Mouse (Mus musculus) macrophage (primary cell): ENCODE data around the gene Grip1. TPM values are rescaled to one million over a fixed set of nuclear protein-coding genes. Genes with fewer than 3 reads are reported as not detected.

Experiments
- H3K27ac ChIP-seq: fragments of 350-480 bp; formaldehyde crosslinking; 2 replicates; pipeline ENCODE4 v1.9.0; 2021
- H3K36me3 ChIP-seq: fragments of 350-480 bp; formaldehyde crosslinking; 2 replicates; pipeline ENCODE4 v1.9.0; 2021; ENCODE audit errors: inconsistent target
- H3K4me3 ChIP-seq: fragments of 350-480 bp; formaldehyde crosslinking; 2 replicates; pipeline ENCODE4 v1.9.0; 2021; ENCODE audit errors: inconsistent target
- H3K79me2 ChIP-seq: fragments of 350-480 bp; formaldehyde crosslinking; 2 replicates; pipeline ENCODE4 v1.9.0; 2021; ENCODE audit errors: inconsistent target
- WGBS: methylation state at CpG from one replicate; pipeline ENCODE4 v1.1.7; 2026; ENCODE audit warnings: inconsistent platforms; ENCODE audit not compliant: missing documents; 5-methylcytosine and 5-hydroxymethylcytosine counted together
- polyA plus RNA-seq: library from polyadenylated mRNA; stranded (reverse); fragments of 250-400 nt; gene quantifications from 3 replicates; pipeline ENCODE4 v1.2.4, GENCODE M21; 2018; ENCODE audit warnings: inconsistent platforms

Grip1 gene
- polyA plus RNA-seq, 1 experiment from 2014 or later: not detected

DNA sequence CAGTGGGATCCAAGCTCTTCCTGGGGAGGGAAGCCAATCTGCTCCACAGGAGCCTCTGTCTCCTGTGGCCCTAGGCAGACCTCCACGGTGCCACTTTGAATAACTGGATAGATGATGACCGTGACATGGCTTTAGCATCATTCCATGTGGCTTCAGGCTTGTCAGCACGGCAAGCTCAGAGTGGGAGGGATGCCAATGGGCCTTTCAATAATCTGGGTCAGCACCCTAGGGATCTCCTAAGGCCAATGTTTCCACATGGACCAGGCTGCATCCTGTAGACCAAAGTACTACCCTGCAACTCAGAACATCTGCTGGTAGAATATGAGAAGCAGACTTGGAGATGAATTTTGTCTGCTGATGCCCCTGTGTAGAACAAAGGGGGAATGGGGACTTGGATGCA, 414.1 kb downstream of the Grip1 start:
- no peaks in the 10 kb centered on the region for H3K79me2 ChIP-seq
- H3K4me3 ChIP-seq: no peak overlapping the region
- WGBS: 88% methylated on average over 3 of the region's 3 CpGs
- no peak overlapping the region for H3K27ac ChIP-seq
- no peaks in the 10 kb centered on the region for H3K36me3 ChIP-seq

DNA sequence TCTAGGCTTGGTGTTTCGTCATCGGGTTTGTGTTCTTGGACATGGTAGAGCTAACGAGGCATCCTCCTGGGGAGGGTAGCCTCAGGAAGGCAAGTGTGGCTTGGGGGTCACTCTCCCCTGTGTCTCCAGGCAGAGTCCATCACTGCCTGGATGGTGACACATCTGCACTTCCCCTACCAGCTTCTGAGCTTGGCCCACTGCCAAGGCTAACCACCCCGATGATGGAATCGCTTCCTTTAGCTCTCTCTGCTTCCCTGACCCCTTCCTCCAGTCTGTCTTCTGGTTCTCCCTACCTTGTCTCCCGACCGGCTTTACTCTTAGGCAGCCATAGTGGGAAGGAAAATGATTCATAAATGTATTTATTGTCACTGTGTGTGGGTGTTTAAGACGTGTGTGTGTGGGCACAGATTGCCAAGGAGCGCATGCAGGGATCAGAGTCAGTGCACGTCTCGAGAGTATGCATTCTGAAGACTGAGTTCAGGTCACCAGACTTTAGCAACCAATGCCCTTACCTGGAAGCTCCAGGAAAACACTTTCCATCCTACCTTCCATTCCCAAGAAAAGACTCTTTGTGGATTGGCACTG, 415.5 kb downstream of the Grip1 start:
- Histone ChIP-seq H3K4me3 (no peak overlapping the region), H3K36me3 (no peaks in the 10 kb centered on the region), H3K27ac (no peak overlapping the region), H3K79me2 (no peaks in the 10 kb centered on the region)
- WGBS: 64% methylated on average over 11 of the region's 11 CpGs

- Histone ChIP-seq H3K27ac (no peak overlapping the region), H3K36me3 (no peaks in the 10 kb centered on the region), H3K79me2 (no peaks in the 10 kb centered on the region), H3K4me3 (no peak overlapping the region)
- WGBS: 55% methylated on average over 6 of the region's 6 CpGs
Measured at GRCm38 (mm10) chr10:119876721-119877120, 423.1 kb downstream of the Grip1 start.

DNA sequence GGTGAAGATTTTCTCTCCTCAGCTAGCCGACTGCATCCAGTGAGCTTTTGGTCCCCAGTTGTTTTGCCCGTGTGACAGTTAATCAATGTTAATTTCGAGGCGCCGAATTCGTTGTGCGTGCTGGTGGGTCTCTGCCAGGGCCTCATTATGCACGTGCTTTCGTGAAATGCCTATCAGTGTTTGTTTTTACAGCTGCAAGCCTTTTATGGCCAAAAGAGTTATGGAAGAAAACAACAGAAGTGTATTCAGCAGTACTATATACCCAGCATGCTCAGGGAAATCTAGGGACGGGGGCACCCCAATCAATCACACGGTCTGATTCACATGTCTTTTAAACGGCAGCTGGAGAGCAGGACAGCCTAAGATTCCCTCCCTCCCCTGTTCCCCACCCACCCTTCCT, 424.7 kb downstream of the Grip1 start:
- no peak overlapping the region for H3K4me3 ChIP-seq
- no peaks in the 10 kb centered on the region for H3K36me3 ChIP-seq
- H3K27ac ChIP-seq: no peak overlapping the region
- WGBS: 84% methylated on average over 12 of the region's 12 CpGs
- H3K79me2 ChIP-seq: no peaks in the 10 kb centered on the region

- H3K36me3 ChIP-seq: no peaks in the 10 kb centered on the region
- 90% methylated on average over 9 of the region's 9 CpGs for WGBS
- H3K27ac ChIP-seq: no peak overlapping the region
- no peak overlapping the region for H3K4me3 ChIP-seq
- H3K79me2 ChIP-seq: no peaks in the 10 kb centered on the region
Measured at GRCm38 (mm10) chr10:119884591-119884990, 431.0 kb downstream of the Grip1 start.

GRCm38 (mm10) chr10:119885563-119885962, 431.9 kb downstream of the Grip1 start:
- no peak overlapping the region for H3K4me3 ChIP-seq
- H3K27ac ChIP-seq: no peak overlapping the region
- WGBS: 81% methylated on average over 6 of the region's 6 CpGs
- no peaks in the 10 kb centered on the region for H3K36me3 ChIP-seq
- H3K79me2 ChIP-seq: no peaks in the 10 kb centered on the region

DNA sequence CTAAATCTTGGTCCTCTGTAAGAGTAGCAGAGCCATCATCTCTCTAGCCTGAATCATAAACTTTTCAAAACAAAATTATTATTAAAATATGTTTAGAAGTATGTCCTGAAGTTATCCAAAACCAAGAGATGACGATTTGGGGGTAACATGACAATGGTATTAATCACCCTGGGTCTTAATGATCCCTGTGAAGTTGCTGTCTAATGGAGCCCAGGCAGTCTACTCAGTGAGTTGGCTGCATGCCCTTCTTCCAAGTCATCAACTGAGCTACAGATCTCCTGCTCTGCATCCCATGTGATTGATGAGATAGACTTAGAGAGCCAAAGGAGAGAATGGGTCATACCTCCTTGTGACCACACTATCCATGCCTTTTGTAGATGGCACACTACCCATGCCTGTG, 433.1 kb downstream of the Grip1 start:
- Histone ChIP-seq H3K4me3 (no peak overlapping the region), H3K27ac (no peak overlapping the region), H3K36me3 (no peaks in the 10 kb centered on the region), H3K79me2 (no peaks in the 10 kb centered on the region)
- WGBS: 78% methylated on average over 1 of the region's 1 CpGs

DNA sequence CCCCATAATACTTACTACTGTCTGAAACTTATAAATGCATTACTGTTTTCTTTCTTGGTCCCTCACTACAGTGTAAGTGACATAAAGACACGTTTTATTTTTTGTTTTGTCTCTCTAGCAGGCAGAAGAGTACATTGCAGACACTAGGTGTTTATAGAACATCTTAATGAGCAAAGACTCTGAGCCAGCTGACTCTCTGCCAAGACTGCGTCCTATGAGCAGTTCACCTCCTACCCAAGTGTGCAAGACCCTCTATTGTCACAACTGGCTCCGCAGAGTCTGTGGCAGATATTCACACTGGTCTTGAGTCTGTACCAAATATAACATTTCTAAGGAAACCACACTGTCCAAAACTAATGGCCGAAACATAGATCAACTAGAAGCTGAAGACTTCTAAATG, 449.1 kb downstream of the Grip1 start:
- WGBS: 81% methylated on average over 4 of the region's 4 CpGs
- no peaks in the 10 kb centered on the region for H3K79me2 ChIP-seq
- no peak overlapping the region for H3K4me3 ChIP-seq
- no peak overlapping the region for H3K27ac ChIP-seq
- H3K36me3 ChIP-seq: no peaks in the 10 kb centered on the region

- 86% methylated on average over 7 of the region's 7 CpGs for WGBS
- Histone ChIP-seq H3K36me3 (no peaks in the 10 kb centered on the region), H3K4me3 (no peak overlapping the region), H3K79me2 (no peaks in the 10 kb centered on the region), H3K27ac (no peak overlapping the region)
Measured at GRCm38 (mm10) chr10:119906869-119907268, 453.2 kb downstream of the Grip1 start.

DNA sequence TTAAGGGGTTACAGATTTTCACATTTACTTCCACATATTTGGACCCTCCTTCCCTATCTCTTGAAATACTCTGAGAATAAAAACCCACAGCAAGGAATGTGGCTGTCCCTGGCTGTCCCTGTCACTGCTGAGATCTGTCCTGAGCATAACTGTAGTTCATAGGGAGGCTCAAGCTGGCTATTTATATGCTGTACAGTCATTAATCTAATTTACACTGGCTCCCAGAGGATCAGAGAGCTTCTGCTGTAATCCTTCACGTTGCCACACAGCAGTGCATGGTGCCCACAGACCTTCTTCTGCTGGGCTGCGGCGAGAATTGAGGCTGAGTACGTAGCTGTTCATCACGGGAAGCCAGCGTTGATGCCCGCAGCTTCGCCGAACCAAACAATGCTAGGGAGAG, 464.4 kb downstream of the Grip1 start:
- Histone ChIP-seq H3K36me3 (no peaks in the 10 kb centered on the region), H3K79me2 (no peaks in the 10 kb centered on the region), H3K27ac (no peak overlapping the region), H3K4me3 (no peak overlapping the region)
- WGBS: 87% methylated on average over 9 of the region's 9 CpGs

DNA sequence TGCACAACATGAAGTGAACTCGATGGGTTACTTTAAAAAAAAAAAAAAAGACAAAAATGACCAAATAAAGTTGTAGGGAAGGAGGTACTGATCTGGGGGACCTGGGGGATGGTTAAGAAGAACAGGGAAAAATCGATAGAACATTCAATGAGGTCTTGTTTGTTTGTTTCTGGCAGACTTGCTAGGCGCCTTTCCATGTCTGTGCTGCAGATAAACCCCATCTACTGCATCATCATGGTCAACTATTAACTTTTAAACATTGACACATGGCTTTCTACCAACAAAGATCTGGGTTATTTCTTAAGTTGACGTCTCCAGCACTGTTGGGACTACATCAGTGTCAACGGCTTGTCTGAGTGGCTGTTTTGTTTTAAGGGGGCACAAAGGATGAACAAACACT, 474.3 kb downstream of the Grip1 start:
- H3K36me3 ChIP-seq: no peaks in the 10 kb centered on the region
- WGBS: 81% methylated on average over 5 of the region's 5 CpGs
- no peak overlapping the region for H3K27ac ChIP-seq
- no peaks in the 10 kb centered on the region for H3K79me2 ChIP-seq
- no peak overlapping the region for H3K4me3 ChIP-seq

DNA sequence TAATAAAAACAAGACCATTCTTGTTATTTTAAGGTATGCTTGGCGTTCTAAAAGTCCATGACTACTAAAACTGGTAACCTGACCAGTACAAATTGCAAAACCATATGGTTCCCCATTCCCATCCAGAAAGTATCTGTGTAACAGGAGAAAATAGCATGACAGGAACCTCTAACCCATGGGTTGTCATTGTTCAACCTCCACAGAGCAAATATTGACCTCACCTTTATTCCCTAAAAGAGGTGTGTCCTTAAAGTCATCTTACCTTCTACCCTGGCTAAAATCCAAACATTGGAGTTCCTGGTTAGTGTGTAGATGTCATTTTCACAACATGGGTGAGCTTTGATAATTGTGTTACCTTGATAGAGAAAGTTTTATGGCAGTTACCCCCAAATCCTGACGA, 475.3 kb downstream of the Grip1 start:
- Histone ChIP-seq H3K79me2 (no peaks in the 10 kb centered on the region), H3K36me3 (no peaks in the 10 kb centered on the region), H3K4me3 (no peak overlapping the region), H3K27ac (no peak overlapping the region)
- 79% methylated on average over 2 of the region's 2 CpGs for WGBS

- no peaks in the 10 kb centered on the region for H3K36me3 ChIP-seq
- H3K27ac ChIP-seq: no peak overlapping the region
- WGBS: 76% methylated on average over 4 of the region's 4 CpGs
- H3K79me2 ChIP-seq: no peaks in the 10 kb centered on the region
- no peak overlapping the region for H3K4me3 ChIP-seq
Measured at GRCm38 (mm10) chr10:119932794-119933193, 479.2 kb downstream of the Grip1 start.

- WGBS: 93% methylated on average over 5 of the region's 5 CpGs
- no peaks in the 10 kb centered on the region for H3K79me2 ChIP-seq
- no peaks in the 10 kb centered on the region for H3K36me3 ChIP-seq
- no peak overlapping the region for H3K27ac ChIP-seq
- no peak overlapping the region for H3K4me3 ChIP-seq
Measured at GRCm38 (mm10) chr10:119933362-119933761, 479.7 kb downstream of the Grip1 start.

DNA sequence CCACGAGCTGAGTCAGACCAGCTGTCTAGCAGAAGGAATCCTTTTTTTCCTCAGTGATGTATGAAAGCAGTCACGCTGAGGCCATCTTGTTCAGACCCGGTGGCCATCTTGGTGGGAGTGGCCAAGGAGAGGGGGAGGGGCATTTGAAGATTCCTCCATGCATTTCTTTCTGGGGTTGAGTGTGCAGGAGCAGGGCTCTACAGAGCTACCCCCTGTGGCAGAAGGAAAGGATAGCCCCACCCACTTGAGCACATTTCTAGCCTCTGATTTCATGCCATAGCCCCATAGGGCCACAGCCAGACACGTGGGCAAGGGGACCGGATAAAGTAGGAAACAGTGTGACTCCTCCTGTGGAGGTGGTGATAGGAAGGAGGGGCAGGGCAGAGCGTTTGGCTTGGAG, 481.6 kb downstream of the Grip1 start:
- no peaks in the 10 kb centered on the region for H3K36me3 ChIP-seq
- H3K79me2 ChIP-seq: no peaks in the 10 kb centered on the region
- no peak overlapping the region for H3K4me3 ChIP-seq
- no peak overlapping the region for H3K27ac ChIP-seq
- 88% methylated on average over 6 of the region's 6 CpGs for WGBS

- H3K36me3 ChIP-seq: no peaks in the 10 kb centered on the region
- WGBS: 94% methylated on average over 16 of the region's 16 CpGs
- H3K4me3 ChIP-seq: no peak overlapping the region
- H3K79me2 ChIP-seq: no peaks in the 10 kb centered on the region
- H3K27ac ChIP-seq: no peak overlapping the region
Measured at GRCm38 (mm10) chr10:119937481-119937880, 483.9 kb downstream of the Grip1 start.
